Mouse (Mus musculus): ENCODE measurements at regions not wholly inside any gene's neighbourhood (a gene's known extent, or its start where the extent isn't known, plus 50 kb on each side); places are given as distances from the start of the nearest gene placed in this dataset.

DNA sequence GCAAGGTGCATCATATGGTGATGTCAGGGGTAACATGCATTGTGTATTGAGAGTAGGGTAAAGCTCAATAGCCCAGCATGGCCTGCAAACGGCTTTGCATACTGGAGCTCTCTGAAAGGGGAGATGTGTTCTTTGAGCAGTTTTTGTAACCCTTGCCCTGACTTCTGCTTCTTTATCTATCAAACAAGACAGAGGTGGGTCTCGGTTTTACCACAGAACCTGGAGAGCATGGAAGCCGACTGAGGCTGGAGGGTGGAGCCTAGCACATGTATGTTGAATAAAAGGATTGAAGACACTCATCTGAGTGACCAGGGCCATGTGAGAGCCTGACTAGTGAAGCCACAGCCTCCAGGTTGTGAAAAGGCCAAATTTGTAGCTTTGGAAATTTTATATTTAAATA, 236.7 kb downstream of the Rplp1 start:
- no peak overlapping the region for H3K4me2 ChIP-seq (ENCODE audit: low read depth)
- no peak for ATAC-seq (ENCODE audit: insufficient read depth)
- no peak overlapping the region for H3K4me3 ChIP-seq (ENCODE audit: insufficient read depth in 1 of 2, low read depth in 2 of 2, low read length in 2 of 2)
- H3K27me3 ChIP-seq (ENCODE audit: control insufficient read depth, insufficient read depth, low read length): no peaks in the 10 kb centered on the region
- DNase-seq (ENCODE audit: low read depth in 3 of 3, low spot score in 3 of 3): no peak
- H3K36me3 ChIP-seq (replicated peaks; ENCODE audit: control insufficient read depth, insufficient read depth, low read depth): no peaks in the 10 kb centered on the region
- H3K4me1 ChIP-seq (replicated peaks; ENCODE audit: control insufficient read depth in 2 of 2, insufficient read depth in 2 of 2, low read length in 1 of 2): peaks cover 0 to 11% of the 10 kb centered on the region in 2 experiments; a peak in 2 of 4 replicates
- H3K9me3 ChIP-seq (ENCODE audit: control insufficient read depth, low read length): no peaks in the 10 kb centered on the region
- no peak overlapping the region for H3K9ac ChIP-seq (replicated peaks)
- TF ChIP-seq EP300 (IDR thresholded peaks at IDR 0.05; ENCODE audit: low read depth) (no peak), CTCF (IDR thresholded peaks at IDR 0.05; ENCODE audit: low read depth) (no peak)
- no peak overlapping the region for H3K27ac ChIP-seq
- WGBS (ENCODE audit: insufficient replicate concordance): 17% methylated on average over 3 of the region's 3 CpGs

- DNase-seq (ENCODE audit: low read depth in 3 of 3, low spot score in 3 of 3) (no peak), ATAC-seq (ENCODE audit: insufficient read depth) (no peak)
These were observed 237.3 kb downstream of the Rplp1 start for GRCm38 (mm10) chr9:61677037-61677436.

DNA sequence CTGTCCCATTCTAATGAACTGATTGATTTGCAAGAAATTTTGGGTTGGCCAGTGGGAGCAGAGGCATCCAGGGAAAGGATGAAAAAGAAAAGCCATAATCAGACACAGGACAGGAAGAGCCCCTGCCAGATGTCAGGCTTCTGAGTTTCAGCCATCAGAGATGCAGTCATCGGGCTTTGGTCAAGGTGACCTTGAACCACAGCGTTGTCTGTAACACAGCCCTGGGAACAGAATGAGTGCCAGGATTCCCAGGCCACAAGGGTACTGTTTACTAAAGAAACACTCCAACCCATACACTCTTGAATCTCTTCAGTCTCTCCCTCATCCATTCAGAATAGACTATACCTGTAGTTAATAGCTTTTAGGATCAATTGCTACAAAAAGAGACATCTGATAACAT, 239.0 kb downstream of the Rplp1 start:
- Histone ChIP-seq H3K4me1 (replicated peaks; ENCODE audit: control insufficient read depth in 2 of 2, insufficient read depth in 2 of 2, low read length in 1 of 2) (peaks cover 0 to 3% of the 10 kb centered on the region in 2 experiments; a peak in 1 of 4 replicates), H3K4me2 (ENCODE audit: low read depth) (no peak overlapping the region), H3K27me3 (ENCODE audit: control insufficient read depth, insufficient read depth, low read length) (no peaks in the 10 kb centered on the region), H3K9me3 (ENCODE audit: control insufficient read depth, low read length) (no peaks in the 10 kb centered on the region), H3K27ac (no peak overlapping the region), H3K4me3 (ENCODE audit: insufficient read depth in 1 of 2, low read depth in 2 of 2, low read length in 2 of 2) (no peak overlapping the region), H3K36me3 (replicated peaks; ENCODE audit: control insufficient read depth, insufficient read depth, low read depth) (no peaks in the 10 kb centered on the region), H3K9ac (replicated peaks) (no peak overlapping the region)
- DNase-seq (ENCODE audit: low read depth in 3 of 3, low spot score in 3 of 3) (no peak), ATAC-seq (ENCODE audit: insufficient read depth) (no peak)
- 62% methylated on average over 2 of the region's 2 CpGs for WGBS (ENCODE audit: insufficient replicate concordance)
- TF ChIP-seq EP300 (IDR thresholded peaks at IDR 0.05; ENCODE audit: low read depth) (no peak), CTCF (IDR thresholded peaks at IDR 0.05; ENCODE audit: low read depth) (no peak)

More at GRCm38 (mm10) chr9:61677037-61677436, 237.3 kb downstream of the Rplp1 start:
- TF ChIP-seq EP300 (IDR thresholded peaks at IDR 0.05; ENCODE audit: low read depth) (no peak), CTCF (IDR thresholded peaks at IDR 0.05; ENCODE audit: low read depth) (no peak)
- WGBS (ENCODE audit: insufficient replicate concordance): 57% methylated on average over 11 of the region's 11 CpGs
- no peaks in the 10 kb centered on the region for H3K27me3 ChIP-seq (ENCODE audit: control insufficient read depth, insufficient read depth, low read length)
- H3K36me3 ChIP-seq (replicated peaks; ENCODE audit: control insufficient read depth, insufficient read depth, low read depth): no peaks in the 10 kb centered on the region
- peaks cover 0 to 5% of the 10 kb centered on the region in 2 experiments; a peak in 2 of 4 replicates for H3K4me1 ChIP-seq (replicated peaks; ENCODE audit: control insufficient read depth in 2 of 2, insufficient read depth in 2 of 2, low read length in 1 of 2)
- no peaks in the 10 kb centered on the region for H3K9me3 ChIP-seq (ENCODE audit: control insufficient read depth, low read length)
- no peak overlapping the region for H3K4me2 ChIP-seq (ENCODE audit: low read depth)
- H3K9ac ChIP-seq (replicated peaks): no peak overlapping the region
- H3K4me3 ChIP-seq (ENCODE audit: insufficient read depth in 1 of 2, low read depth in 2 of 2, low read length in 2 of 2): no peak overlapping the region
- H3K27ac ChIP-seq: no peak overlapping the region

DNA sequence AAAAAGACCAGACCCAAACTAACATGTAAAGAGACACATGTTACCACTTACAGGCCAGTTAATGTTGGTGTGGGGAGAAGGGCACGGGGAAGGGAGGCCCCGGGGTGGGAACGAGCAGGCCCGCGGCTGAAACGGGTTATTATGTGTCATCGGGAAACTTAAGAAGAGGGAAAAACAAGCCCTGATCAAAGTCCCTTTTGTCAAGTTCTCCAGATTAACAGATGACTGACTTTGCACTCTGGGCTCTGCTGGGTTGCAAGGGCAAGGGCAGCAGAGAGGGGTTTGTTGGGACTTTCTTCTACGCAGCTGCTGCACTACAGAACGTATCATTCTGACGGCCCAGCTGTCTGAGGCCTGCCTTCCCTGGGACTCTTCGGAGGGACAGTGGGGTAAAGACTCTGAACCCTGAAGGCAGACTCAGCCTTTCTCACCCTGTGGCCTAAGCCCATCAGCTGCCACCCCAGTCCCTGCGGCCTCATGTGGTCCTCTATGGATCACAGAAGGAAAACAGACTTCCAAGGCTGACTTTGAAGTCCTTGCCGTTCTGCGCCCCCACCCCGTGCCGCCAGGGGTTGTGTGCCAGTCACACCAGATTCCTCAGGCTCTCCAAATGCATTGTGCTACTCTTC, 240.7 kb downstream of the Rplp1 start:
- Histone ChIP-seq H3K9me3 (ENCODE audit: control insufficient read depth, low read length) (no peaks in the 10 kb centered on the region), H3K4me3 (ENCODE audit: insufficient read depth in 1 of 2, low read depth in 2 of 2, low read length in 2 of 2) (no peak overlapping the region), H3K4me2 (ENCODE audit: low read depth) (no peak overlapping the region), H3K36me3 (replicated peaks; ENCODE audit: control insufficient read depth, insufficient read depth, low read depth) (no peaks in the 10 kb centered on the region), H3K27me3 (ENCODE audit: control insufficient read depth, insufficient read depth, low read length) (no peaks in the 10 kb centered on the region), H3K9ac (replicated peaks) (no peak overlapping the region), H3K27ac (no peak overlapping the region), H3K4me1 (replicated peaks; ENCODE audit: control insufficient read depth in 2 of 2, insufficient read depth in 2 of 2, low read length in 1 of 2) (peaks cover 0 to 2% of the 10 kb centered on the region in 2 experiments; a peak in 2 of 4 replicates)
- DNase-seq (ENCODE audit: low read depth in 3 of 3, low spot score in 3 of 3) (no peak), ATAC-seq (ENCODE audit: insufficient read depth) (no peak)
- TF ChIP-seq CTCF (IDR thresholded peaks at IDR 0.05; ENCODE audit: low read depth) (no peak), EP300 (IDR thresholded peaks at IDR 0.05; ENCODE audit: low read depth) (no peak)
- WGBS (ENCODE audit: insufficient replicate concordance): 78% methylated on average over 16 of the region's 16 CpGs

DNA sequence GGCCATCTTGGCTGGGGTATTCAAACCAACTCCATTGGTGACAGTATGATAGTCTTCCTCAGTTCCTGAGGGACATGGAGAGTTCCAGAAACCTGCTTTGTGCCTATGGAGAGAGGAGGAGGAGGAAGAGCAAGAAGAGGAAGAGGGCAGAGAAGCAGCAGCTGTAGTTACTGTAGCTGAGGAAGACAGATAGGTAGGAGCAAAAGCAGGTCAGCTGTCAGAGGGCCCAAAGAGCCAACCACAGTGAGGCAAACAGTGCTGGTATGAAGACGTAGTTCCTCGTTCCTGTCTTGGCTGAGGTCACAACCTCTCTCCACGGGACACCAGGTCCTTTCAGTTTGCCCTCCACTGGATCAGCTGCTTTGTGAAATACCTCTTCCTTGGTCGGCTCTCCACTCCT, 243.4 kb downstream of the Rplp1 start:
- no peaks in the 10 kb centered on the region for H3K36me3 ChIP-seq (replicated peaks; ENCODE audit: control insufficient read depth, insufficient read depth, low read depth)
- no peak overlapping the region for H3K4me2 ChIP-seq (ENCODE audit: low read depth)
- no peak overlapping the region for H3K4me3 ChIP-seq (ENCODE audit: insufficient read depth in 1 of 2, low read depth in 2 of 2, low read length in 2 of 2)
- H3K27ac ChIP-seq: no peak overlapping the region
- H3K9me3 ChIP-seq (ENCODE audit: control insufficient read depth, low read length): no peaks in the 10 kb centered on the region
- no peak for DNase-seq (ENCODE audit: low read depth in 3 of 3, low spot score in 3 of 3)
- no peak overlapping the region for H3K9ac ChIP-seq (replicated peaks)
- peaks cover 0 to 9% of the 10 kb centered on the region in 2 experiments; a peak in 2 of 4 replicates for H3K4me1 ChIP-seq (replicated peaks; ENCODE audit: control insufficient read depth in 2 of 2, insufficient read depth in 2 of 2, low read length in 1 of 2)
- TF ChIP-seq EP300 (IDR thresholded peaks at IDR 0.05; ENCODE audit: low read depth) (no peak), CTCF (IDR thresholded peaks at IDR 0.05; ENCODE audit: low read depth) (no peak)
- H3K27me3 ChIP-seq (ENCODE audit: control insufficient read depth, insufficient read depth, low read length): no peaks in the 10 kb centered on the region
- 45% methylated on average over 4 of the region's 4 CpGs for WGBS (ENCODE audit: insufficient replicate concordance)
- ATAC-seq (ENCODE audit: insufficient read depth): no peak
